Mouse (Mus musculus): ENCODE data around the gene Dcbld1.
"Not testable (repeated sequence)": the region's sequence is repeated elsewhere in the genome, so short reads cannot be mapped to it uniquely, and the experiment has no call there.

Gene Dcbld1

GRCm38 (mm10) chr10:52260209-52260608, 26.8 kb downstream of the Dcbld1 start:
- DNase-seq (ENCODE audit: low read depth, low spot score) = no peak

- DNase-seq (ENCODE audit: low read depth, low spot score) = no peak
Observed at GRCm38 (mm10) chr10:52264162-52264561, 30.7 kb downstream of the Dcbld1 start.

GRCm38 (mm10) chr10:52268879-52269278, 35.5 kb downstream of the Dcbld1 start:
- no peak for DNase-seq (ENCODE audit: low read depth, low spot score)

GRCm38 (mm10) chr10:52271385-52271784, 38.0 kb downstream of the Dcbld1 start:
- DNase-seq (ENCODE audit: low read depth, low spot score) = no peak

GRCm38 (mm10) chr10:52273012-52273411, 39.6 kb downstream of the Dcbld1 start:
- DNase-seq (ENCODE audit: low read depth, low spot score) = peak; percentile 59

GRCm38 (mm10) chr10:52274001-52274909, 40.8 kb downstream of the Dcbld1 start:
- DNase-seq (ENCODE audit: low read depth, low spot score) = no peak

- no peak for DNase-seq (ENCODE audit: low read depth, low spot score)
Observed at GRCm38 (mm10) chr10:52274910-52275604, 41.6 kb downstream of the Dcbld1 start.

- no peak for DNase-seq (ENCODE audit: low read depth, low spot score)
Observed at GRCm38 (mm10) chr10:52276579-52276978, 43.2 kb downstream of the Dcbld1 start.

DNA sequence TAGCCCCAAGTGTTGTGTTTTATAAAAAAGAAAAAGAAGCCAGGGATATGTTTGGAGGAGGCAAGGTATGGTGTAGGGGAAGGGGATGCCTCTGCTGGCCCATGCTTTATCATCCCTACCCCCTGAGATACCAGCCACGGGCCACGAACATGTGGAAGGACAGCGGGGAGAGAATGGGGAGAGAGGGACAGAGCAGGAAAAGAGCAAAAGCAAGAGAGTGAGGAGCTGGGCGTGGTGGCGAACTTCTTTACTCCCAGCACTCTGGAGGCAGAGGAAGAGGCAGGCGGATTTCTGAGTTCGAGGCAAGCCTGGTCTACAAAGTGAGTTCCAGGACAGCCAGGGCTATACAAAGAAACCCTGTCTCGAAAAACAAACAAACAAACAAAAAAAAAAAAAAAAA, 44.1 kb downstream of the Dcbld1 start:
- DNase-seq (ENCODE audit: low read depth, low spot score) = not testable (repeated sequence)

- DNase-seq (ENCODE audit: low read depth, low spot score) = no peak
Observed at GRCm38 (mm10) chr10:52278011-52278434, 44.6 kb downstream of the Dcbld1 start.

- DNase-seq (ENCODE audit: low read depth, low spot score) = no peak
Observed at GRCm38 (mm10) chr10:52278866-52279265, 45.4 kb downstream of the Dcbld1 start.

DNA sequence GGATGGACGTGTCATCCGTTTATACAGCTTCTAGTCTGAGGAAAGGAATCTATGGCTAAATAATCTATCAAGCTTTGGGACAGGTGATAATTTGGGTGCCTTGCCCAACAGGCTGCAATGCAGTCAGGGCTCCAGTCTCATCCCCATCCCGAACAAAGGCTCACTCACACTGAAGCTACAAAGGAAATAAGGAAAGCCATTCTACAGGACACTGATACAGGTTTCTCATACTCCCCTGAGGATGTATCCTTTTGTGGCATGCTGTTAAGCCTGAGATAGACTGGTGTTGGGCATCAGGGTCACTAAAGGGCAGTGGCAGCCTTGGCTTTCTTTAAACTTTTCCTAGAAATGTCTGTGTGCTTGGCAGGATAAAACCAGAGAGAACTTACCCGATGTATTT, 46.5 kb downstream of the Dcbld1 start:
- no peak for DNase-seq (ENCODE audit: low read depth, low spot score)

GRCm38 (mm10) chr10:52280623-52281022, 47.2 kb downstream of the Dcbld1 start:
- DNase-seq (ENCODE audit: low read depth, low spot score) = no peak

DNA sequence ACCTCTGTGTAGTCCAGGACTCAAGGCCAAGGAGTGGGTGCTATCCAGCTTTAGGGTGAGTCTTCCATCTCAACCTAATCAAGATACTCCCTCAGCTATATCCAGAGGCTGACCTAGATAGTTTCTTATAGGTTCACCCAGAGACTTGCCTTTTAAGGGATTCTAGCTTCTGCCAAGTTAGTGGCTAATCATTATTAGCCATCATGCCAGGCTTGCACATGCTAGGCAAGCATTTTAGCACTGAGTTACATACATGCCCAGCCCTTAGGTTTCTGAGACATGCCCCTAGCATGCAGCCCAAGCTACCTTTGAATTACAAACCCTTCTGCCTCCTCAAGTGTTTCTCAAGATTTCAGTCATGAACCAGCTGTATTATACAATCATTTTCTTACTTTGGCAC, 47.9 kb downstream of the Dcbld1 start:
- DNase-seq (ENCODE audit: low read depth, low spot score) = no peak

DNA sequence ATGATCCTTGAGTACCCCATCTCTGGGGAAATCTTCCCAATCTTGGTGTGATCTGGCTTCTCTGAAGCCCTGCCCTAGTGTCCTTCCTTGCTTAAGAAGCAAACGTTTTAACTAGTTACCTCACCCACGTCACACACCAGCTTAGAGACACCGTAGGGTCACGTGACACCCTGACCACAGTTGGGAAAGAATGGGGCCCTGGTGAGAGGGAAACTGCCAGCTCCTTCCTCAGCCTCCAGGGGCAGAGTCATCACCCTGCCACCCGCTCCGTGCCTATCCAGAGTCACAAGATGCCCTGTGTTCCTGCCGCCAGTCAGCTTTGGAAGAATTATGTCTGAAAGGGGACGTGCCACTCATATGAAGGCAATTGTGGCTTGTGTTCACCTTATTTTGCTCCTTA, 51.2 kb downstream of the Dcbld1 start:
- peak; percentile 35 for DNase-seq (ENCODE audit: low read depth, low spot score)

- no peak for DNase-seq (ENCODE audit: low read depth, low spot score)
Observed at GRCm38 (mm10) chr10:52287852-52288533, 54.6 kb downstream of the Dcbld1 start.

DNA sequence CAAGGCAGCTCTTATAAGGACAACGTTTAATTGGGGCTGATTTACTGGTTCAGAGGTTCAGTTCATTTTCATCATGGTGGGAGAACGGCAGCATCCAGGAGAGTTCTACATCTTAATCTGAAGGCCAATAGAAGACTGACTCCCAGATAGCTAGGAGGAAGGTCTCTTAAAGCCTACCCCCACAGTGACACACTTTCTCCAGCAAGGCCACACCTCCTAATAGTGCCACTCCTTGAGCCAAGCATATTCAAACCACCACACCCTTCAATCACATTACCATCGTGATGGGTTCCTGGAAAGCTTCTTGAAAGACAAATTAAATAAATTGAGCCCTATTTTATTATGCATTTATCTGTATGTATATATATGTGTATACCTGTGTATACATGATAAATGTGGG, 55.8 kb downstream of the Dcbld1 start:
- DNase-seq (ENCODE audit: low read depth, low spot score) = no peak

DNA sequence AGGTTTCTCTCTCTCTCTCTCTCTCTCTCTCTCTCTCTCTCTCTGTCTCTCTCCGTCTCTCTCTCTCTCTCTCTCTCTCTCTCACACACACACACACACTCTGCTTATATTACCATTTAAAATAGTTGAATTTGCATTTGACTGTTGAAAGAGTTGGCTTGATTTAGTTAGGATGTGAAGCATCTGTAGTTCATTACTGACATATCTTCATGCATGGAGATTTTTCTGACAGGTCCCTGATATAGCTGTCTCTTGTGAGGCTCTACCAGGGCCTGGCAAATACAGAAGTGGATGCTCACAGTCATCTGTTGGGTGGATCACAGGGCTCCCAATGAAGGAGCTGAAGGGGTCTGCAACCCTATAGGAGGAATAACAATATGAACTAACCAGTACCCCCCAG, 59.0 kb downstream of the Dcbld1 start:
- not testable (repeated sequence) for DNase-seq (ENCODE audit: low read depth, low spot score)

- DNase-seq (ENCODE audit: low read depth, low spot score) = no peak
Observed at GRCm38 (mm10) chr10:52293921-52294577, 60.6 kb downstream of the Dcbld1 start.

GRCm38 (mm10) chr10:52295934-52296333, 62.5 kb downstream of the Dcbld1 start:
- DNase-seq (ENCODE audit: low read depth, low spot score) = no peak

GRCm38 (mm10) chr10:52298568-52298967, 65.1 kb downstream of the Dcbld1 start:
- not testable (repeated sequence) for DNase-seq (ENCODE audit: low read depth, low spot score)

- DNase-seq (ENCODE audit: low read depth, low spot score) = no peak
Observed at GRCm38 (mm10) chr10:52301766-52302165, 68.3 kb downstream of the Dcbld1 start.
